Mouse (Mus musculus) lung, embryonic 14.5 days (tissue): ENCODE measurements at regions not wholly inside any gene's neighbourhood (a gene's known extent, or its start where the extent isn't known, plus 50 kb on each side); places are given as distances from the start of the nearest gene placed in this dataset.

Source experiments
- ATAC-seq: fragments of 200-750 bp; cut with Nextera tagmentation; 2 replicates; pipeline ENCODE4 v1.8.0; 2017; ENCODE audit warnings: mild to moderate bottlenecking, moderate TSS enrichment, moderate library complexity; ENCODE audit not compliant: insufficient read depth
- DNase-seq: peaks from one replicate; pipeline ENCODE4 v3.0.0-alpha.2; 2015
- H3K27ac ChIP-seq: fragments of 300-500 bp; sonication (generic); 2 replicates; pipeline ENCODE4 v1.5.1; 2014; ENCODE audit warnings: low read depth, mild to moderate bottlenecking, moderate library complexity
- H3K27me3 ChIP-seq: fragments of 300-500 bp; sonication (generic); 2 replicates; pipeline ENCODE4 v1.6.1; 2014; ENCODE audit warnings: low read length, control low read depth; ENCODE audit not compliant: insufficient read depth
- H3K36me3 ChIP-seq: fragments of 300-500 bp; sonication (generic); 2 replicates; pipeline ENCODE4 v1.6.1; 2014; ENCODE audit warnings: control low read depth; ENCODE audit not compliant: insufficient read depth
- H3K4me1 ChIP-seq: fragments of 300-500 bp; sonication (generic); 2 replicates; pipeline ENCODE4 v1.6.1; 2014; ENCODE audit warnings: antibody characterized with exemption, control low read depth; ENCODE audit not compliant: insufficient read depth
- H3K4me2 ChIP-seq: fragments of 300-500 bp; sonication (generic); 2 replicates; pipeline ENCODE4 v1.6.1; 2014; ENCODE audit warnings: mild to moderate bottlenecking
- H3K4me3 ChIP-seq: fragments of 300-500 bp; sonication (generic); 2 replicates; pipeline ENCODE4 v1.5.1; 2014; ENCODE audit warnings: low read depth, low read length
- H3K9ac ChIP-seq: fragments of 300-500 bp; sonication (generic); 2 replicates; pipeline ENCODE4 v1.6.1; 2014
- H3K9me3 ChIP-seq: fragments of 300-500 bp; sonication (generic); 2 replicates; pipeline ENCODE4 v1.6.1; 2016; ENCODE audit warnings: low read depth, low read length, control low read depth
- CTCF ChIP-seq: IDR thresholded peaks from 2 replicates; pipeline ENCODE4 v1.5.1; 2016; ENCODE audit warnings: antibody characterized with exemption, low read depth
- whole genome bisulfite sequencing: fragments of 180-500 bp; shearing (Covaris S2); extraction: QIAGEN DNeasy Blood & Tissue Kit; methylation state at CpG from one replicate; pipeline ENCODE4 v1.1.7; 2014; 5-methylcytosine and 5-hydroxymethylcytosine counted together

DNA sequence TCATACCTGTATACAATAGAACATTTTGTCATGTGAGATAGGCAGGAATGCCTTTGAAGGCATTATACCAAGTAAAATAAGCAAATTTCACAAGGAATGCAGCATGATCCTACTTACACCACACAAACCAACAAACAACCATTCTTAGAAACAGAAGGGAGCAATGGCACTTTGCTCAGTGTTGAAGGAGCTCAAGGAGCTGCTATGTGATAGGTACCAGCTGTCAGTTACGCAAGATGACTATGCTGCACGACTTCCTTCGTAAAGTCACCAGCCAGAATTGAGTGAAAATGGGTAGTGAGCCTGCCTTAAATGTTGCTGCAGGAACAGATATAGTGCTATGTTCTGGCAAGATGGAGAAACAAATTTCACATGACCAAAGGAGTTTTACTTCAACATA lies 243.5 kb downstream of the Pcdh17 start:
- no peaks in the 10 kb centered on the region for H3K27me3 ChIP-seq
- no peak overlapping the region for H3K4me3 ChIP-seq
- H3K9ac ChIP-seq: no peak overlapping the region
- H3K36me3 ChIP-seq: no peaks in the 10 kb centered on the region
- no peaks in the 10 kb centered on the region for H3K4me1 ChIP-seq
- H3K4me2 ChIP-seq: no peak overlapping the region
- 32% methylated on average over 3 of the region's 3 CpGs for WGBS
- TF ChIP-seq CTCF: no peak
- H3K9me3 ChIP-seq: no peaks in the 10 kb centered on the region
- DNase-seq (peak; percentile 88), ATAC-seq (peak; percentile 92)
- no peak overlapping the region for H3K27ac ChIP-seq

GRCm38 (mm10) chr14:84690810-84691209 lies 247.4 kb downstream of the Pcdh17 start:
- Histone ChIP-seq H3K27me3 (no peaks in the 10 kb centered on the region), H3K36me3 (no peaks in the 10 kb centered on the region), H3K4me1 (no peaks in the 10 kb centered on the region), H3K9ac (no peak overlapping the region), H3K27ac (no peak overlapping the region), H3K9me3 (no peaks in the 10 kb centered on the region), H3K4me2 (no peak overlapping the region), H3K4me3 (no peak overlapping the region)
- ATAC-seq (no peak), DNase-seq (no peak)
- 88% methylated on average over 3 of the region's 3 CpGs for WGBS
- no peak for TF ChIP-seq CTCF
